Mouse (Mus musculus): ENCODE data around the gene Fbxl5. TPM values are rescaled to one million over a fixed set of nuclear protein-coding genes. Genes with fewer than 3 reads are reported as not detected.

Gene Fbxl5
- polyA plus RNA-seq (2015; fragmentation: Nextera tagmentation; extraction: Ambion mirVana), result 79.3 and 80.7 TPM in 2 replicates

DNA sequence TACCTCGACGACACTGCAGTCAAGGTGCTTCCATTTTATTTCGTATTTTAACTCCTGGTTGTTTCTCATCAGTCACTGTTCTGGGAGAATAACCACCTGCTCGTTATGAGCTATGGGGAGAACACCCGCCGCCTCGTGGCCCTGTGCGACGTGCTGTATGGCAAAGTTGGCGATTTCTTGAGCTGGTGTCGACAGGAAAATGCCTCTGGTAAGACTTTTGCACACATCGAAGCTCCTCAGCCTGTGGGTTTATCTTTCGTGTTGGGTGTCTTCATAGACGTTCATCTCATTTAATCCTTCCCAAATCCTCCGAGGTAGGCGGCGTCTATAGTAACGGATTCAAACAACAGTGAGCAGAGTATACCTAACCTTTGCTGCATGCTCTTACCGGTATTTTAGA lies at the start of gene Fbxl5:
Fbxl5 (minus strand) TSS at position 101 of the 400 bp plus-strand sequence.

GRCm38 (mm10) chr5:43868253-43868652 lies 46.8 kb upstream of the Fbxl5 start, which contains the start of gene Cd38:
TSS of gene Cd38 (plus strand) at chr5:43868553.

DNA sequence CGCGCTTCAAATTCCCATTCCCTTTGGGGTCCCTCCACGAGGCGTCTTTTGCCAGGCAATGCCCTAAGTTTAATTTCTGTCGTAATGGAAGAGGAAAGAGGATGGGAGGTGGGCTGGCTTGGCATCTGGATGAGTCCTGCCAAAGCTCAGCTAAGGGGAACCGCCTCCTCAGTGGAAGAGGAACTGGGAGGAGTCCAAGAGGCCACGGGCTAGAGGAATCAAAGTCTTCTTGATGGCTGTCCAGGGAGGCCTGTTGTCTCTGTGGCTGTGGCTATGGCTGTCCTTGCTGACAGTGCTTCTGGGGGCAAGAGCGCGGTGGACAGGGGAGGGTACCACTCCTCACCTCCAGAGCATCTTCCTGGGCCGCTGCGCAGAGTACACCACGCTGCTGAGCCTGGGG lies 2.7 kb downstream of the Fbxl5 start, which contains the start of gene Bst1:
Bst1 (plus strand) TSS at position 191 of the 400 bp plus-strand sequence.

Other genes starting within 250 kb of the Fbxl5 start
- gene Cc2d2a, start 159.3 kb downstream of the Fbxl5 start, polyA plus RNA-seq (2015; fragmentation: Nextera tagmentation; extraction: Ambion mirVana), result 7.2 and 8.1 TPM in 2 replicates
- 0.72 TPM in 1 of 2 replicates, not detected in the other for gene Bst1, start 2.8 kb downstream of the Fbxl5 start, polyA plus RNA-seq (2015; fragmentation: Nextera tagmentation; extraction: Ambion mirVana)
- 3.7 TPM in 2 replicates for gene Cd38, start 46.9 kb upstream of the Fbxl5 start, polyA plus RNA-seq (2015; fragmentation: Nextera tagmentation; extraction: Ambion mirVana)
- not detected in 2 replicates for gene Gm7879, start 91.5 kb upstream of the Fbxl5 start, polyA plus RNA-seq (2015; fragmentation: Nextera tagmentation; extraction: Ambion mirVana)
- 16.9 and 41.5 TPM in 2 replicates for gene Fgfbp1, start 160.1 kb upstream of the Fbxl5 start, polyA plus RNA-seq (2015; fragmentation: Nextera tagmentation; extraction: Ambion mirVana)

All from neural tube, postnatal 0 days (tissue).